Mouse (Mus musculus) heart, adult 11 months (tissue): Measurements from ENCODE around the gene Gm15155.
A peak's percentile ranks its signal among the peaks of the same experiment; 100 is the strongest.
"Not testable (repeated sequence)": the region's sequence is repeated elsewhere in the genome, so short reads cannot be mapped to it uniquely, and the experiment has no call there.

ENCODE experiments used
- DNase-seq: peaks from one replicate; pipeline ENCODE4 v3.0.0; 2022

Gene Gm15155

GRCm38 (mm10) chrX:155624341-155624841 lies at the start of gene Gm15155:
Gene Gm15155 (plus strand): TSS chrX:155624741.
- DNase-seq = no peak

DNA sequence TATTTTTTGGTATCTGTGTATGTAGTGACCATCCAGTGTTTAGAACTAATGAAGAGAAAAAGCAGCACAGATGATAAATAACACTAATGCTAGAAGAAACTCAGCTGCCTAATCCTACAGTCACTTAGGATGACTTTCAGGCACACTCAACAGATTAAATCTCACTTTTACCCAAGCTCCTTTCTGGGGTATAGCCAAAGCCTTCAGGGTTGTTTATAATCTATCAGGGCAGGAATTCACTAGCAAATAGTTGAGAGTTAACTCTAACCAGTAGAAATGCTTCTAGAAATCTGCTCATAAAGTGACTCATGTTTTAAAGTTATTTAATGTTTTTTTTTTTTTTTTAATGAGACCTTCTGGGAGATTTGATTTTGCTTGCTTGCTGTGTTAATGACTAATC lies 44.8 kb upstream of the Gm15155 start:
- DNase-seq = no peak

DNA sequence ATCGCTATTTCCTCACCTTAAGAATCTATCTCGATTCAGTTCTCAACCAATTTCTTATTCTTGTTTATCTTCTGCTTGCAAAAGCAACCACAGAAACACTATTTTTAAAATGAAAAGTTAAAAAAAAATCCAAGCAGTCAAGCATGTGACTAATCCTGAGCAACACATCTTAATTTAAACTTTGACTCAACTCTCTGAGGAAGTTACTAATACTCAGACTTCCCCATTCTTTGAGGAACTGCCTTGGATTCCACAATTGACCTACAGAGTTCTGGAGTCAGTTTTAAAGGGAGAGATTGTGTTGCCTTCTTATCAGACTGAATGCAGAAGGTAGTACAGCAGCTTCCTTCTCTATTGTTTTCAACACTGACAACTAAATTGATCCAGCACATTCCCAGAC lies 40.0 kb upstream of the Gm15155 start:
- DNase-seq = no peak

DNA sequence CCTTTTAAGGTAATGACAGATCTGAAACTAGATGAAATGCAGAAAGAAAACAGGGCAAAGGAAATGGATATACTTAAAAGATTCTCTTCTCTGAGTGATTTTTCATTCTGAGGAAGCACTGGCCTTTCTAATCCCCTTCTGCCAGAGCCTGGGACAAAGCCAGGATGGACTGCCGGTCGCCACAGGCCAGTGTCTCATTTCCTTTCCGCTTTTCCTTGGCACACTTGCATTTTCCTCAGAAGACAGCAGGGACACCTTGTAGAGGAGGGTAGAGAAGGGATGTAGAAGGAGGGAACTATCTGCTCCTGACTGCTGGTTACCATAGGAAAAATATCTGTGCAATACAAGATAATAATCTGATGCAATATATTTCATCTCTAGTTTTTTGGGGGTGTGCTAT lies 33.1 kb upstream of the Gm15155 start:
- no peak for DNase-seq

DNA sequence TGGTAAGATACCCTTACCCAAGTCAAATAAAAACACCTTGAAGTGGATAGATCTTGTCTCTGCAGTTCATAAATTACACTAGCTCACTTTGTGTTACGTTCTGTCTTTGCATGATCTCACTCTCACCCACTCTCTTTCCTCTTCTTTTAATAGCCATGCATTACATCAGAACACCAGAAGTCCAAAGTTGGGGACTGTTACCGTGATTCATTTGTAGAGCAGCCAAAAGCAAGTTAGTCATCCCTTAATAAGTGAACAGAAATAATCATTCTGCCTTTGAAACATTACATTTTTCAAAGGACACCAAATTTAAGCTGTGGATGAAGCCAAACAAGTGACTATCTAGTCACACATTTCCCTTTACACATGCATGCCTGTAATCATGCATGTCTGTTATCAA lies 32.1 kb upstream of the Gm15155 start:
- no peak for DNase-seq

DNA sequence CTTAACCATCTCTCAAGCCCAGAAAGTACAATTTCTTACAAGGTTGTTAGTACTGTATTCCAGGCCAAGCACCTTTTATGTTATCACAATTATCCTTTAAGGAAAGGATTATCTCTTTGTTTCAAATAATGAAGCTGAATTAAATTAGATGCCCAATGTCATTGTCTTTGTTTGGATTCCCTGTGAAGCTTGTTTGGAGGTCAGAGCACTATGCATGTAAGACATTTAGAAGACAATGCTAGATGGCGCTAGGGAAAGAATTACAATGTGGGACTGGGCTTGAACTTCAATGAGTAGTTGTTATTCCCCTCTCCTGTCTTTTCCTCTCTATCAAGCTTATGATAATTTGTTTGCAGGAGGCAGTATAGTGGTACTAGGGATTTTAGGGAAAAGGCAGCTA lies 29.9 kb upstream of the Gm15155 start:
- no peak for DNase-seq

DNA sequence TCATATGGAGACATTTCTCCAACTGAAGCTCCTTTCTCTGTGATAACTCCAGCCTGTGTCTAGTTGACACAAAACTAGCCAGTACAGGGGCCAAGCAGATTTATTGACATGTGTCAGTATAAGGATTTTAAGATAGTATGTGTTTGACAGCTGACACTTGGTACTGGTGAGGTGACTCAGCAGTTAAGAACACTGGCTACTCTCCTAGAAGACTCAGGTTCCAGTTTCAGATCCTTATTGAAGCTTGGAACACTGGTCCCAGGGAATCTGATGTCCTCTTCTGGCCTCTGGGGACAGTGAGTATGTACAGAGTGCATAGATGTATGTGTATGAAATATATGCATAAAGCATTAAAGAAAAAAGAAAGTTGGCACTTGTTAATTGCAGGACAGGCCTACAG lies 28.2 kb upstream of the Gm15155 start:
- no peak for DNase-seq

DNA sequence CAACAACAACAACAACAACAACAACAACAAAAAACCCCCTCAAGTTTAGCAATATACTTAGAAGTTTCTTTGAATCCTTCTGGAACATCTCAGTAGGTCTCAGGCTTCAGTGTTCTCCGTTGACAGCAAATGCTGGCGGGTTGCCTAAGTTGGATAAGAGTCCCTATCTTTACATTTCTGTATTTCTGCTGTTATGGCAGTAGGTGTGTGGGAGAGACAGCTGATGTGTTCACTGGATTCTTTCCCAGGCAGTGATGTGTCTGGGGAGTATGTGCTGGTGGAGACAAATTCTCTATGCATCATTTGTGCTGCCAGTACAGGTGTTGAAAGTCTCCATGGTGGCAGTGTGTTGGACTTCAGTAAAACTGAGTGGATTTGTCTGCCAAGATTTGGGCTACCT lies 23.3 kb upstream of the Gm15155 start:
- DNase-seq = no peak

GRCm38 (mm10) chrX:155622527-155622926 lies 2.0 kb upstream of the Gm15155 start:
- DNase-seq = no peak

- DNase-seq = no peak
These were observed 1.5 kb upstream of the Gm15155 start for GRCm38 (mm10) chrX:155622961-155623599.

GRCm38 (mm10) chrX:155623701-155624281 lies 750 bp upstream of the Gm15155 start, which contains the start of gene Ptchd1:
Gene Ptchd1 (minus strand): TSS chrX:155623814.
- peak; percentile 86 for DNase-seq

- DNase-seq = no peak
These were observed 354 bp downstream of the Gm15155 start for GRCm38 (mm10) chrX:155624895-155625294.

DNA sequence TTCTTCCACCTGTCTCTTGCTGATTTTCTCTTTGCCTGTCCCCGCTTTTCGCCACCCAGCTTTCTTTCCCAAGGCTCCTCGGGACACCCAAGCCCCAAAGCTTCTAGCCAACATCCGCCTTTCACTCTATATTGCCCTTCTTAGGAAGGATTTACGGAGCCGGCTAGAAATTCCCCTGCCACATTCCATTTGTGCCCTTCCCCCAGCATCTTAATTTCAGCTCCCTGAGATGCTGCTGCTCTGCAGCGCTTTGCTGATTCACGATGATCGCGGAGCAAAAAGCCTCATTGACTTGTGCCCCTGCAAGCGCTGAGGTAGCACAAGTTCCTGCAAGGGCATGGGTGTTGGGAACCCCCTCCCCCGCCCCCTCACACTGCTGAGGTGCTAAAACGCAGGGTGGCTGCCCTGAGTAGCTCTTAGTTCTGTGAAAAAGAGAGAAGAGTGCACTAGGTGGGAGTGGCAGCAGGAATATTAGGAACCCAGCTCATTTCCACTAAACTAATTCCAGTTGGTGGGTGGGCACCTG lies 1.2 kb downstream of the Gm15155 start:
- DNase-seq = no peak

DNA sequence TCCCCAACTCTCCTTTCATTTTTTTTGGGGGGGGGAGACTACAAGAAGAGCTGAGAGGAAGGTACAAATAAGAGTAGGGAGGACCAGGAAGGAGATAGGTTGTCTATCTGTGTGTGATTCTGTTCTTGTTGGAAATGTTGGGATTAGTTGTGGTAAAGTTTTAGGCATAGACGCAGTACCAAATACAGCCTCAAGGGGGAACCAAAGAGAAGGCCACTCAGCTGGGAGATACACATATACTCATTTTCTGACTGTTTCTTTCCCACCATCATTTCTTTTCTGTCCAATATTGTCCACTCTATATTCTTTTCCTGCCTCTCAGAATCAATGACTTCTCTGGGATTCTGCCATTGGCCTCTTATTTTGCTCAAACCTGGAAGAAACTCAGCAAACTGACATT lies 19.4 kb downstream of the Gm15155 start:
- DNase-seq = no peak

- DNase-seq = no peak
These were observed 21.4 kb downstream of the Gm15155 start for GRCm38 (mm10) chrX:155645975-155646374.

- DNase-seq = no peak
These were observed 33.4 kb downstream of the Gm15155 start for GRCm38 (mm10) chrX:155657971-155658370.

GRCm38 (mm10) chrX:155690440-155690839 lies 65.9 kb downstream of the Gm15155 start:
- DNase-seq = not testable (repeated sequence)

- no peak for DNase-seq
These were observed 99.6 kb downstream of the Gm15155 start for GRCm38 (mm10) chrX:155724157-155724556.

DNA sequence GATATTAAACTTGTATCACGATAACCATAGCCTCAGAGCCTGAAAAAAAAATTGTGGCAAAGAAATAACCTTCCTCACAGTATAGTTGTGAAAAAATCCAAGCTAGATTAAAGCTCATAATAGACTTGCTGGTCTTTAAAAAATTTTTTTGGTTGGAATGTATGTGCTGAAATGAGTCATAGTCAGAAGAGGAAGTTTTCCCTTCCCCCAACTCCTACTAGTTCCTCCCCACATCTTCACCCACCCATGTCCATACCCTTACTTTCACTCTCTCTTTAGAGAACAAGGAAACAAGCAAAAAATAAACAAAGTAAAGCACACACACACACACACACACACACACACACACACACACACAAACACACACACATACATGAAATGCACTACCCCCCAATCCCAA lies 103.8 kb downstream of the Gm15155 start:
- DNase-seq = no peak

GRCm38 (mm10) chrX:155888118-155888517 lies 263.6 kb downstream of the Gm15155 start:
- no peak for DNase-seq

DNA sequence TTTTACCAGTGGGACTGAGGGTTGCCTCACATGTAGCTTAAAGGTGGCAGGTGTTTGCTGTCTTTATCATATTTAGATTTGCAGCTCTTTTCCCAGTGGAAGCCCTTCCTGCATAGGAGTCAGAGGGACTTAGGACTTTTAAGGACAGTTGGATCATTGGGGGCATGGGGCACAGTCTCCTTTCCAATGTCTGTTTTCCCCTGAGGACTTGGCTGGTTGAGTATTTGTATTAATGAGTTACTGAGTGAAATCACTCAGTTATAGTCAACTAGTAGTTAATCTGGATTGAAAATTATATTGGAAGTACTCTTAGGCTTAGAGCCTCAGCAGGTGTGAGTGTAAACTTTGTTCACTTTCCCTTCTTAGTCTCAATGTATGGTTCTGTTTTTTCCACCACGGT lies 275.5 kb downstream of the Gm15155 start:
- no peak for DNase-seq

GRCm38 (mm10) chrX:155901742-155902141 lies 277.2 kb downstream of the Gm15155 start:
- no peak for DNase-seq

- no peak for DNase-seq
These were observed 278.6 kb downstream of the Gm15155 start for GRCm38 (mm10) chrX:155903108-155903507.

- no peak for DNase-seq
These were observed 385.2 kb downstream of the Gm15155 start for GRCm38 (mm10) chrX:156009756-156010155.

GRCm38 (mm10) chrX:156155776-156156175 lies 531.2 kb downstream of the Gm15155 start:
- no peak for DNase-seq
